Mouse (Mus musculus) liver, embryonic 12.5 days (tissue): ENCODE data around the gene Cmc4. TPM values are rescaled to one million over a fixed set of nuclear protein-coding genes. Genes with fewer than 3 reads are reported as not detected.

Experiments
- ATAC-seq: fragments of 200-750 bp; cut with Nextera tagmentation; 2 replicates; pipeline ENCODE4 v1.8.0; 2017; ENCODE audit warnings: moderate number of reproducible peaks, mild to moderate bottlenecking, moderate library complexity
- H3K27ac ChIP-seq: fragments of 300-500 bp; sonication (generic); 2 replicates; pipeline ENCODE4 v1.5.1; 2016; ENCODE audit warnings: mild to moderate bottlenecking
- H3K27me3 ChIP-seq: fragments of 300-500 bp; sonication (generic); replicated peaks from 2 replicates; pipeline ENCODE4 v1.6.1; 2016; ENCODE audit warnings: mild to moderate bottlenecking, moderate library complexity
- H3K36me3 ChIP-seq: fragments of 300-500 bp; sonication (generic); 2 replicates; pipeline ENCODE4 v1.6.1; 2016; ENCODE audit warnings: mild to moderate bottlenecking, moderate library complexity
- H3K4me1 ChIP-seq: fragments of 300-500 bp; sonication (generic); 2 replicates; pipeline ENCODE4 v1.6.1; 2016
- H3K4me2 ChIP-seq: fragments of 300-500 bp; sonication (generic); 2 replicates; pipeline ENCODE4 v1.6.1; 2016; ENCODE audit warnings: mild to moderate bottlenecking, moderate library complexity
- H3K4me3 ChIP-seq: fragments of 300-500 bp; sonication (generic); 2 replicates; pipeline ENCODE4 v1.5.1; 2016; ENCODE audit warnings: mild to moderate bottlenecking, moderate library complexity
- H3K9ac ChIP-seq: fragments of 300-500 bp; sonication (generic); 2 replicates; pipeline ENCODE4 v1.6.1; 2016; ENCODE audit warnings: mild to moderate bottlenecking, moderate library complexity
- H3K9me3 ChIP-seq: fragments of 300-500 bp; sonication (generic); replicated peaks from 2 replicates; pipeline ENCODE4 v1.6.1; 2016; ENCODE audit warnings: mild to moderate bottlenecking, moderate library complexity
- WGBS: fragments of 180-500 bp; shearing (Covaris S2); methylation state at CpG from one replicate; pipeline ENCODE4 v1.1.7; 2016; ENCODE audit not compliant: insufficient replicate concordance; 5-methylcytosine and 5-hydroxymethylcytosine counted together
- polyA plus RNA-seq: library from polyadenylated mRNA; unstranded; fragments of >200 nt; fragmentation: Nextera tagmentation; extraction: Ambion mirVana; gene quantifications from 2 replicates; pipeline ENCODE4 v1.2.1, GENCODE M21; 2016

The Cmc4 gene
- 16.3 and 16.9 TPM in 2 replicates for polyA plus RNA-seq

GRCm38 (mm10) chrX:75415936-75416785, at the start of gene Cmc4, which contains the start of the genes Mtcp1 and Brcc3:
Gene Cmc4, minus strand, starts transcription at chrX:75416584.
Gene Mtcp1, minus strand, starts transcription at chrX:75416588.
Gene Brcc3, plus strand, starts transcription at chrX:75416628.
- peaks cover 3% of the 10 kb centered on the region; the same call in 1 of the 2 replicates for H3K4me1 ChIP-seq
- H3K27ac ChIP-seq: peak within 1 kb of the TSS; percentile 94
- H3K9me3 ChIP-seq: no peaks in the 10 kb centered on the region
- 8% methylated on average over 50 of the region's 52 CpGs for whole genome bisulfite sequencing
- H3K27me3 ChIP-seq: peaks cover 8% of the 10 kb centered on the region; the same call in 1 of the 2 replicates
- peak; percentile 99 for ATAC-seq
- H3K4me2 ChIP-seq: peak within 1 kb of the TSS; percentile 61
- H3K9ac ChIP-seq: peak within 1 kb of the TSS; percentile 78
- peak within 1 kb of the TSS; percentile 66 for H3K4me3 ChIP-seq
- H3K36me3 ChIP-seq: peaks cover 5% of the 10 kb centered on the region

DNA sequence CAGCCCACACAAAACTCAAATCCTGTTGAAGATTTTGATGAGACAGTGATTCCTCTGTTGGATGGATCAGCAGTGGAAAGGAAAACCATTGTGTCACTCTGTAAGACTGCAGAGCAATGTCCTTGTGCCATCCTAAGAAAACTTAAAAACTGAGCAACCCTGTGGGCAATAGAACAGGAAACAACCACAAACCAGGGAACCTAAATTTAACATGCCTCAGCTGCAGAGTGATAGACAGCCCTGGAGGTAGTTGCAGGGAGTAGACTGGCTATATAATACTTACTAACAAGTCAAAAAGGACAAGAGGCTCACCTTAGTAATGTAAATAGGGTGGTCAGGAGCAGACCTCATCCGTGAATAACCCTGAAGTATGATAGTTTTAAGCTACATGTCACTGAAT, 38.2 kb upstream of the Cmc4 start:
- Histone ChIP-seq H3K36me3 (peaks cover 40% of the 10 kb centered on the region), H3K27ac (no peak overlapping the region), H3K4me2 (no peak overlapping the region), H3K4me3 (no peak overlapping the region), H3K9me3 (no peaks in the 10 kb centered on the region), H3K9ac (no peak overlapping the region), H3K27me3 (no peaks in the 10 kb centered on the region), H3K4me1 (no peaks in the 10 kb centered on the region)
- ATAC-seq: no peak
- WGBS: 59% methylated on average over 1 of the region's 1 CpGs

- H3K36me3 ChIP-seq: peaks cover 7% of the 10 kb centered on the region; the same call in 1 of the 2 replicates
- WGBS: 62% methylated on average over 1 of the region's 1 CpGs
- H3K4me1 ChIP-seq: no peaks in the 10 kb centered on the region
- H3K4me3 ChIP-seq: no peak overlapping the region
- no peak for ATAC-seq
- H3K9ac ChIP-seq: no peak overlapping the region
- H3K4me2 ChIP-seq: no peak overlapping the region
- no peaks in the 10 kb centered on the region for H3K27me3 ChIP-seq
- no peaks in the 10 kb centered on the region for H3K9me3 ChIP-seq
- H3K27ac ChIP-seq: no peak overlapping the region
These were observed 6.7 kb downstream of the Cmc4 start for GRCm38 (mm10) chrX:75409711-75410110.

DNA sequence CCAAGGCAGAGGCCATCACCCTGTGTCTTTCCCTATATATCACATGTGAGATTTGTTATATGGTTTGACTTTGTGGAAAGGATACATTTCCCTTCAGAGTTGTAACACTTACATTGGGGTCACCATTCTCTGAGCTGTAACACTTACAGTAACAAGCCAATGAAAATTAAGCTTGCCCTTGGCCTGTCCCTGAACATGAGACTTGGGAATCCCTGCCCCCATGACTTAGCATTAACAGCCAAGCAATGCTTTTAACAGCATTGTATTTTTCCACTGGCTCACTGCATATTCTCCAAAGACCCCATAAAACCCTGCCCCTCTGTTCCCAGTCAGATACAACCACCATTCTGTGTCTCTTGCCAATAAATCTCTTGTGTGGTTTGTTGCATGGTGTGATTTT, 13.0 kb downstream of the Cmc4 start:
- H3K9ac ChIP-seq: no peak overlapping the region
- H3K4me1 ChIP-seq: peaks cover 20% of the 10 kb centered on the region
- 0 out of 2 replicates have a peak, but pooled peaks have one; percentile 55 for ATAC-seq
- no peak overlapping the region for H3K4me2 ChIP-seq
- H3K9me3 ChIP-seq: no peaks in the 10 kb centered on the region
- peak overlapping the region; percentile 78 for H3K27ac ChIP-seq
- no peaks in the 10 kb centered on the region for H3K27me3 ChIP-seq
- no peak overlapping the region for H3K4me3 ChIP-seq
- peaks cover 6% of the 10 kb centered on the region; the same call in 1 of the 2 replicates for H3K36me3 ChIP-seq

- WGBS: 24% methylated on average over 2 of the region's 2 CpGs
- peak; percentile 94 for ATAC-seq
- peak overlapping the region; percentile 18; the same call in 1 of the 2 replicates for H3K4me2 ChIP-seq
These were observed 13.7 kb downstream of the Cmc4 start for GRCm38 (mm10) chrX:75402668-75403067.

DNA sequence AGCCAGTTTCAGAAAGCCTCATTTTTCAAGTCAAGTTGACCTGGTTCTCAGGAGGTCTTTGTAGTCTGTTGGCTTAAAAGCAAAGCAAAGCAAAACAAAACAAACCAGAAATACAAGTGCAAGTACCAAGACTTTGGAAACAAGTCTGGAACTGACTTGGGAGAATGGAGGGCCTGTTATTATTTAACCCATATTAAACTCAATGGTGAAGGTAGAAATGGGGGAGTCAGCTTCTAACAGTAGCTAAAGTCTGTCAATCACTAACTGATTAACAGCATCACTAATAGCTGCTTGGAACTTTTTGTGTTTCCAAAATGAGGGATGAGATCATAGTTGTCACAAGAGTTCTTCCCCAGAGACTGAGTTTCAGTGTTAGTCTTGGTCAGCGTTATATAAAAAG, 16.9 kb downstream of the Cmc4 start:
- H3K4me2 ChIP-seq: no peak overlapping the region
- no peak overlapping the region for H3K4me3 ChIP-seq
- peaks cover 20% of the 10 kb centered on the region for H3K4me1 ChIP-seq
- H3K9me3 ChIP-seq: no peaks in the 10 kb centered on the region
- H3K9ac ChIP-seq: no peak overlapping the region
- 86% methylated on average over 1 of the region's 1 CpGs for WGBS
- no peak for ATAC-seq
- no peaks in the 10 kb centered on the region for H3K27me3 ChIP-seq
- H3K27ac ChIP-seq: no peak overlapping the region
- peaks cover 19% of the 10 kb centered on the region; the same call in 1 of the 2 replicates for H3K36me3 ChIP-seq

More at GRCm38 (mm10) chrX:75402668-75403067, 13.7 kb downstream of the Cmc4 start:
- Histone ChIP-seq H3K36me3 (peaks cover 6% of the 10 kb centered on the region; the same call in 1 of the 2 replicates), H3K27me3 (no peaks in the 10 kb centered on the region), H3K27ac (peak overlapping the region; percentile 78), H3K9me3 (no peaks in the 10 kb centered on the region), H3K9ac (no peak overlapping the region), H3K4me3 (no peak overlapping the region), H3K4me1 (peaks cover 20% of the 10 kb centered on the region)

GRCm38 (mm10) chrX:75382195-75382771, 34.1 kb downstream of the Cmc4 start, which contains the start of the genes Fundc2 and F8:
Gene Fundc2, plus strand, starts transcription at chrX:75382399.
Gene F8, minus strand, starts transcription at chrX:75382615.
- Histone ChIP-seq H3K9ac (peak within 1 kb of the TSS; percentile 71), H3K27ac (peak within 1 kb of the TSS; percentile 85), H3K4me3 (peak within 1 kb of the TSS; percentile 58)

DNA sequence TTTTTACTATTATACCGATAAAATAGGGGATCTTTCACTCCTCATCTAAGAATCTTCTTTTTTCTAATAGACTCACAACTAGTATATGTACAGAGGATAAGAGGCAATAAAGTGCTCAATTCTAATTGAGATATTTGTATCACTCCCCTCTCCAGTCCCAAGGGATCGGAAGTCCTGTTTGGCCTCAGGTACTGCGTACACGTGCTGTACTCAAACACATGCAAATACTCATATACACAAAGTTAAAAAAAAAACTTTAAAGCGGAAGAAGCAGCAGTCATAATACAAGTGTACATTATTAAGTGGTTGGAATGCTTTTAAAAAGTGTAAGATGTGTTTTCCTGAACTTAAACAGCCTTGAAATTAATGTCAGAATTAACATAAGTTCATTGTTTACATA, 34.7 kb downstream of the Cmc4 start:
- ATAC-seq: no peak
- peak overlapping the region; percentile 55 for H3K4me2 ChIP-seq
- no peak overlapping the region for H3K27ac ChIP-seq
- H3K9ac ChIP-seq: no peak overlapping the region
- peak overlapping the region; percentile 58 for H3K4me3 ChIP-seq
- WGBS: 72% methylated on average over 5 of the region's 5 CpGs
- H3K27me3 ChIP-seq: no peaks in the 10 kb centered on the region
- no peaks in the 10 kb centered on the region for H3K9me3 ChIP-seq
- H3K4me1 ChIP-seq: peaks cover 5% of the 10 kb centered on the region; the same call in 1 of the 2 replicates
- H3K36me3 ChIP-seq: no peaks in the 10 kb centered on the region

More at GRCm38 (mm10) chrX:75382195-75382771, 34.1 kb downstream of the Cmc4 start, which contains the start of the genes Fundc2 and F8:
- H3K4me2 ChIP-seq: peak within 1 kb of the TSS; percentile 55
- peaks cover 5% of the 10 kb centered on the region; the same call in 1 of the 2 replicates for H3K4me1 ChIP-seq
- 7% methylated on average over 24 of the region's 25 CpGs for WGBS
- H3K36me3 ChIP-seq: no peaks in the 10 kb centered on the region
- peak; percentile 91 for ATAC-seq
- H3K9me3 ChIP-seq: no peaks in the 10 kb centered on the region
- H3K27me3 ChIP-seq: no peaks in the 10 kb centered on the region

DNA sequence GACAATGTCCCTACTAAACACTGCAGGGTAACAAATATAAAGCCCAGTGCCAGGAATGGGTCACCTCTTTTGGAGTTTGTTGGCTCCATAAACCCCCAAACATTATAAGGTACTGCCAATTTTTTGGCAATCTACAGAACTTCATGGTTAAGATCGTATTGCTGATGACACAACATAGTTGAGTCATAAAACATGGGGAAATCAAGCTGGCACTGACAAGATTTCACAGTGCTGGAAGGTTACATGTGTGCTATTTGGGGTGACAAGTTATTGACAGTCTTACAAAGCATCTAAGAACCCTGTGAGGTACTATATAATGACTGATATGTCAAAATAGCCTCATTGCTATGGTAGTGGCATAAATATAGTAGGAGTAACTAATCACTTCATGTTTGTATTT, 35.2 kb downstream of the Cmc4 start:
- no peaks in the 10 kb centered on the region for H3K9me3 ChIP-seq
- H3K4me3 ChIP-seq: no peak overlapping the region
- H3K4me2 ChIP-seq: peak overlapping the region; percentile 55; the same call in 1 of the 2 replicates
- no peaks in the 10 kb centered on the region for H3K27me3 ChIP-seq
- WGBS: 84% methylated on average over 1 of the region's 1 CpGs
- no peaks in the 10 kb centered on the region for H3K36me3 ChIP-seq
- H3K4me1 ChIP-seq: peaks cover 5% of the 10 kb centered on the region; the same call in 1 of the 2 replicates
- ATAC-seq: no peak
- H3K9ac ChIP-seq: no peak overlapping the region
- H3K27ac ChIP-seq: no peak overlapping the region

- no peak for ATAC-seq
- H3K4me1 ChIP-seq: no peaks in the 10 kb centered on the region
- H3K4me2 ChIP-seq: no peak overlapping the region
These were observed 39.6 kb downstream of the Cmc4 start for GRCm38 (mm10) chrX:75376815-75377214.

DNA sequence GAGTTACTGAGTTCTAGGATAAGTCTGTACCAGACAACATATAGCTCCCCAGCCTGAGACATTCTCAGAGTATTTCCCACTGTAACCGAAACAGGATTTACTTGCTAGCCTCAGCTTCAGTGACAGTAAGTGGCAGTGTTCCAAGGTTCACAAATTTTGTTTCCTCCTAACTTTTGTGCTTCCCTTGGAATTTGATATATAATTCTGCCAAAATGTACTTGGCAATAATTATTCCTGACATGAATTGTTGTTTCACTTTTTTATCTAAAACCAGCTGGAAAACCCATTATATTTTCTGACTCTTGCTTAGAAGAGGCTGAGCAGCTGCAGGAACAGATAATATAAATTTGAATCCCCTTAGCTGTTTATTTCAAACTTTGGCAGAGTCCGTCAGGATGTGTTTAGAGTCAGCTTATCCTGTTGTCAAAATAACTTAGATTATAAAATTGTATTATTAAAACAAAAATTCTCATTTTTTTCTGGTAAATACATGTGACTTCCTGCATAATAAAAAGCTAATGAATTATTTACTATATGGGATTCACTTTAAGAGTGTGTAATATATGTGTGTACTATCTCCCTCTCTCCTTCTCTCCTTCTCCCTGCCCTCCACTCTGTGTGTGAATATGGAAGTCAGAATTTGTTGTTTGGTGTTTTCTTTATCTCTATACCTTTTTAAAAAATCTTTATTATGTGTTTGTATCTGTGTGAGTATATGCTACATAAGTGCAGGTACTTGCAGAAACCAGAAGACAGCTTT, 43.5 kb downstream of the Cmc4 start:
- H3K27ac ChIP-seq: no peak overlapping the region
- H3K27me3 ChIP-seq: no peaks in the 10 kb centered on the region
- H3K4me1 ChIP-seq: no peaks in the 10 kb centered on the region
- no peak overlapping the region for H3K9ac ChIP-seq
- 67% methylated on average over 2 of the region's 2 CpGs for WGBS
- H3K4me3 ChIP-seq: no peak overlapping the region
- H3K4me2 ChIP-seq: no peak overlapping the region
- H3K36me3 ChIP-seq: no peaks in the 10 kb centered on the region
- no peaks in the 10 kb centered on the region for H3K9me3 ChIP-seq
- ATAC-seq: no peak

More at GRCm38 (mm10) chrX:75376815-75377214, 39.6 kb downstream of the Cmc4 start:
- H3K9me3 ChIP-seq: no peaks in the 10 kb centered on the region
- H3K27me3 ChIP-seq: no peaks in the 10 kb centered on the region
- H3K9ac ChIP-seq: no peak overlapping the region
- H3K4me3 ChIP-seq: no peak overlapping the region
- no peak overlapping the region for H3K27ac ChIP-seq
- no peaks in the 10 kb centered on the region for H3K36me3 ChIP-seq
